Mouse (Mus musculus): ENCODE data around the gene Arhgap27. TPM values are rescaled to one million over a fixed set of nuclear protein-coding genes. Genes with fewer than 3 reads are reported as not detected.

The Arhgap27 gene
- polyA plus RNA-seq, 1 experiment from 2014 or later, result 3.9 TPM

DNA sequence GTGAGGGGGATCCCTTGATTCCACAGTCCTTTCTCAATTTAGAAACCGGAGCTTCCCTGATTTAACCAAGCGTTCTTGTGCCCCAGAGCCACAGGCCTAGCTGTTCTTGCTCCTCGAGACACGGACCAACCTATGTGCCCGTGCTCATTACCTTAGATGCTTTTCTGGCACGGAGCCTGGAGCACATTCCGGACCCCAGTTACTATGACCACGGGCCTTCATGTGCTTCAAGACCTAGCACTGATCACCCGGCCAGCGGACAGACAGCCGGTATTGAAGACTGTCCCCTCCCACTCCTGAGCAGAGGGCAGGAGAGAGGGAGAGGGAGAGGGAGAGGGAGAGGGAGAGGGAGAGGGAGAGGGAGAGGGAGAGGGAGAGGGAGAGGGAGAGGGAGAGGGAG lies 8.2 kb downstream of the Arhgap27 start:
- Histone ChIP-seq H3K4me1 (ENCODE audit: control insufficient read depth, insufficient read depth, low read length) (no peaks in the 10 kb centered on the region; the same call in 1 of the 2 replicates), H3K27ac (ENCODE audit: low read depth, low read length) (no peak overlapping the region), H3K9ac (replicated peaks; ENCODE audit: low read depth, low read length) (no peak overlapping the region), H3K27me3 (ENCODE audit: control insufficient read depth, insufficient read depth, low read length) (peaks cover 13% of the 10 kb centered on the region), H3K36me3 (ENCODE audit: control insufficient read depth, insufficient read depth, low read length) (no peaks in the 10 kb centered on the region), H3K4me3 (ENCODE audit: low read depth, low read length) (no peak overlapping the region), H3K4me2 (ENCODE audit: low read depth, low read length) (no peak overlapping the region), H3K9me3 (ENCODE audit: control insufficient read depth, low read length) (no peaks in the 10 kb centered on the region)
- 26% methylated on average over 11 of the region's 11 CpGs for WGBS
- ATAC-seq (ENCODE audit: low read depth), result no peak

DNA sequence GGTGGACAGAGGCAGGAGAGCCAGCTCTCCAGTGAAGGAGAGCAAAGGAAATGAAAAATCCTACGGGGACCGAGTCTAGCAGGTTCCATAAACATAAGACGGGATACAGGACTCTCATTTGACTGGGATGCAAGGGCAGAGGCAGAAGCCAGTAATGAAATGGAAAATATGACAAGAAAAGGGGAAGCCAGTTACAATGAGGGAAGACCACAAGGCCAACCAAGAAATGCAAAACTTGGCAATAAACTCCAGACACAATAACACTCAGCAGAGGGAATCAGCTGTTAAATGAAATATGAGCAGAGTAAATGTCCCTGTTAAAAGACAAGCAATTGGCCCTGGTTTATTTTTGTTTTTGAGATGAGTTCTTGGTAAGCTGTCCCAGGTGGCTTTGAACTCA lies 9.5 kb downstream of the Arhgap27 start:
- WGBS, result 84% methylated on average over 3 of the region's 3 CpGs
- Histone ChIP-seq H3K27me3 (ENCODE audit: control insufficient read depth, insufficient read depth, low read length) (peaks cover 6% of the 10 kb centered on the region; the same call in 1 of the 2 replicates), H3K36me3 (ENCODE audit: control insufficient read depth, insufficient read depth, low read length) (no peaks in the 10 kb centered on the region), H3K9ac (replicated peaks; ENCODE audit: low read depth, low read length) (no peak overlapping the region), H3K9me3 (ENCODE audit: control insufficient read depth, low read length) (no peaks in the 10 kb centered on the region), H3K4me3 (ENCODE audit: low read depth, low read length) (no peak overlapping the region), H3K27ac (ENCODE audit: low read depth, low read length) (no peak overlapping the region), H3K4me2 (ENCODE audit: low read depth, low read length) (no peak overlapping the region), H3K4me1 (ENCODE audit: control insufficient read depth, insufficient read depth, low read length) (no peaks in the 10 kb centered on the region; the same call in 1 of the 2 replicates)
- no peak for ATAC-seq (ENCODE audit: low read depth)

DNA sequence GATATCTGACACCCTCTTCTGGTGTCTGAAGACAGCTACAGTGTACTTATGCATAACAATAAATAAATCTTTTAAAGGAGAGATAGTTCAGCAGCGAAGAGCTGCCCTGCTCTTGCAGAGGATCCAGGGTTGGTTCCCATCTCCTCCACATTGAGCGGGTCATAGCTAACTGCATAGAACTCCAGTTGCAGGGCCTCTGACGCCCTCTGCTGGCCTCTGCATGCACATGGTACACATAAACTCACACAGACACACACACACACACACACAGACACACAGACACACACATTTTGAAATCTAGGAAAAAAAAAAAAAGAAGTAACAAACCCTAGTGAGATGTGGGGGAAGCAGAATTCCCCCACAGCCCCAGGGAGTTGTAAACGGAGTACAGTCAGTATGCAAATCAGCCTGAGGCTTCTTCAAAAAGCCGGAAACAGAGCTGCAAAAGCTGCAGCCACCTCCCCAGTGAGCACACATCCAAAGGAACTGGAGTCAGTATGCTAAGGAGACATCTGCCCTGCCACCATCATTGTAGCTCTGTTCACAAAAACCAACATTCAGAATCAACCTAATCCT lies 11.2 kb downstream of the Arhgap27 start:
- no peak overlapping the region for H3K27ac ChIP-seq (ENCODE audit: low read depth, low read length)
- H3K4me1 ChIP-seq (ENCODE audit: control insufficient read depth, insufficient read depth, low read length), result no peaks in the 10 kb centered on the region
- WGBS, result 84% methylated on average over 5 of the region's 5 CpGs
- ATAC-seq (ENCODE audit: low read depth), result no peak
- H3K36me3 ChIP-seq (ENCODE audit: control insufficient read depth, insufficient read depth, low read length), result no peaks in the 10 kb centered on the region
- no peak overlapping the region for H3K9ac ChIP-seq (replicated peaks; ENCODE audit: low read depth, low read length)
- H3K4me3 ChIP-seq (ENCODE audit: low read depth, low read length), result no peak overlapping the region
- no peaks in the 10 kb centered on the region for H3K9me3 ChIP-seq (ENCODE audit: control insufficient read depth, low read length)
- 0 out of 2 replicates have a peak, but pooled peaks cover 2% of the 10 kb centered on the region for H3K27me3 ChIP-seq (ENCODE audit: control insufficient read depth, insufficient read depth, low read length)
- H3K4me2 ChIP-seq (ENCODE audit: low read depth, low read length), result no peak overlapping the region

DNA sequence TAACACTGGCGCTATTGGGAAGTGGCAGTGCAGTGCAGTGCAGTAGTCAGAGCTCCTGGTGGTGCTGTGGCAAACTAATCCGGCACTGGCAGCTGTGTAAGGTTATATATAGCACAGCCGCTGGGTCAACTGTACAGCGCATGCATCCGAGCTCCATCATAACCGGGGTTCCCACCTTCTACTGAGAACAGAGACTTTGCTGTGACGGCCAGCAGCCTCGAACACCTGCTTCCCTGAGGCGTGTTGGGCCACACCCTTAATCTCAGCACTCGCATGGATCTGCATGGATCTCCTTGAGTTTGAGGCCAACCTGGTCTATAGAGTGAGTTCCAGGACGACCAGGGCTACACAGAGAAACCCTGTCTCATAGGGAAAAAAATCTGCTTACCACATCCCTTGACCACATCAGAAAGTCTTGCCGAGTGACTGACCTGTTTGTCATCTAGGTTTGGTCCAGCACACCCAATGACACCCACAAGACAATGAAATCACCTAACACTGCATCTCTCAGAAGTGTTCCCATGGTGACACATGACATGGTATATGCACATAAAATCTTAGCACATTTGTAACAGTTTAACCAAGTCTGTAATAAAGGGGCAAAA lies 12.7 kb downstream of the Arhgap27 start:
- H3K4me3 ChIP-seq (ENCODE audit: low read depth, low read length), result no peak overlapping the region
- H3K4me1 ChIP-seq (ENCODE audit: control insufficient read depth, insufficient read depth, low read length), result no peaks in the 10 kb centered on the region
- no peak overlapping the region for H3K27ac ChIP-seq (ENCODE audit: low read depth, low read length)
- H3K9ac ChIP-seq (replicated peaks; ENCODE audit: low read depth, low read length), result no peak overlapping the region
- no peaks in the 10 kb centered on the region for H3K36me3 ChIP-seq (ENCODE audit: control insufficient read depth, insufficient read depth, low read length)
- 88% methylated on average over 12 of the region's 12 CpGs for WGBS
- no peaks in the 10 kb centered on the region for H3K9me3 ChIP-seq (ENCODE audit: control insufficient read depth, low read length)
- H3K4me2 ChIP-seq (ENCODE audit: low read depth, low read length), result no peak overlapping the region
- H3K27me3 ChIP-seq (ENCODE audit: control insufficient read depth, insufficient read depth, low read length), result no peaks in the 10 kb centered on the region
- no peak for ATAC-seq (ENCODE audit: low read depth)

DNA sequence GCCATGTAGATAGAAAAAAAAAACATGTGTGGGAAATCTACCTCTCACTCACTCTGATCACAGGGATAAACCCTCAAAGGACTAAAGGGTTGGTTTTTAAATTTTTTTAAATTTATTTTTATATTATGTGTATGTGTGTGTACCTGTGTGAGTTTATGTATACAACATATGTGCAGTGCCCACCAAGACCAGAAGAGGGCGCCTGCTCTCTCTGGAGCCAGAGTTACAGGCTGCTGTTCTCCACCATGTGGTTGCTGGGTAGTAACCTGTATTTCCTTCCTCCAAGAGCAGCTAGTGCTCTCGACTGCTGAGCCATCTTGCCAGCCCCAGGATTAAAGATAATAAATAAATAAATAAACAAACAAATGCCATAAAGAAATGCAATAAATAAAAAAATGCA lies 13.8 kb downstream of the Arhgap27 start:
- H3K9ac ChIP-seq (replicated peaks; ENCODE audit: low read depth, low read length), result no peak overlapping the region
- no peaks in the 10 kb centered on the region for H3K27me3 ChIP-seq (ENCODE audit: control insufficient read depth, insufficient read depth, low read length)
- no peak overlapping the region for H3K4me3 ChIP-seq (ENCODE audit: low read depth, low read length)
- WGBS, result 78% methylated on average over 2 of the region's 2 CpGs
- no peaks in the 10 kb centered on the region for H3K9me3 ChIP-seq (ENCODE audit: control insufficient read depth, low read length)
- no peak overlapping the region for H3K27ac ChIP-seq (ENCODE audit: low read depth, low read length)
- no peak overlapping the region for H3K4me2 ChIP-seq (ENCODE audit: low read depth, low read length)
- no peak for ATAC-seq (ENCODE audit: low read depth)
- no peaks in the 10 kb centered on the region for H3K4me1 ChIP-seq (ENCODE audit: control insufficient read depth, insufficient read depth, low read length)
- no peaks in the 10 kb centered on the region for H3K36me3 ChIP-seq (ENCODE audit: control insufficient read depth, insufficient read depth, low read length)

DNA sequence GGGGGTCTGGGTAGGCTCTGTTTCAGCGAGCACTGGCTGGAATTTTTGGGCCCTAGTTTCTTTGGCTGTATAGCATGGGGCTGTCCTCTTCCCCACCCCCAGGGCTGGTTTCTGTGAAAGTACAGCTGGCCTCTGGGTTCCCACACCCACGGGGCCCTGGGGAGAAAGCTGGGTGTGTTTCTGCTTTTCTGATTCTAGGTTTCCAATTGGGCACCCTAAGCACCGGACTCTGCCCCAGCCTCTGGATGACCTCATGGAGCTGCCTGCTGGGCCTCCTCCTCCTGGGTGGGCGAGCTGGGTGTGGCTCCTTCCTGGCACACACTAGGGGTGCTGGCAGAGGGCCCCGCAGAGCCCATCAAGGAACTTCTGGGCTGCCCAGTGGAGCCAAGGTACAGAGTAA lies 16.8 kb downstream of the Arhgap27 start:
- no peak overlapping the region for H3K4me2 ChIP-seq (ENCODE audit: low read depth, low read length)
- H3K9ac ChIP-seq (replicated peaks; ENCODE audit: low read depth, low read length), result no peak overlapping the region
- no peaks in the 10 kb centered on the region for H3K4me1 ChIP-seq (ENCODE audit: control insufficient read depth, insufficient read depth, low read length)
- no peak overlapping the region for H3K4me3 ChIP-seq (ENCODE audit: low read depth, low read length)
- H3K36me3 ChIP-seq (ENCODE audit: control insufficient read depth, insufficient read depth, low read length), result no peaks in the 10 kb centered on the region
- H3K27me3 ChIP-seq (ENCODE audit: control insufficient read depth, insufficient read depth, low read length), result no peaks in the 10 kb centered on the region
- no peaks in the 10 kb centered on the region for H3K9me3 ChIP-seq (ENCODE audit: control insufficient read depth, low read length)
- 77% methylated on average over 5 of the region's 5 CpGs for whole genome bisulfite sequencing
- H3K27ac ChIP-seq (ENCODE audit: low read depth, low read length), result no peak overlapping the region
- ATAC-seq (ENCODE audit: low read depth), result no peak

DNA sequence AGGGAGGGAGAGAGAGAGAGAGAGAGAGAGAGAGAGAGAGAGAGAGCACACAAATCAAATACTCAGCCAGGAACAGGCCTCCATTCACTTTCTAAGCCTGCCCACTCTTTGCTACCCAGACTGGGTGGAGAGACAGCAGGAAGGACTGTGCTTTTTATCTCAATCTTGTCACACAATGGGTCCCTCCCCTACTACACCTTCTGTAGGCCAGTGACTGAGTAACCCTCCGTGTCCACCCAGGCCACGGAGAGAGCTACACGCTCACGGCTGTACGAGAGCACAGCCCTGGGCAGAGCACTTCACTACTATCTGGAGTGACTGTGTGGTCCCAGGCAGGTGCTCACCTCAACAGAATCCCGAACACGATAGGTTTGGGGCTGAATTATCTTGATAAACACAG lies 17.3 kb downstream of the Arhgap27 start:
- H3K36me3 ChIP-seq (ENCODE audit: control insufficient read depth, insufficient read depth, low read length), result no peaks in the 10 kb centered on the region
- H3K27me3 ChIP-seq (ENCODE audit: control insufficient read depth, insufficient read depth, low read length), result no peaks in the 10 kb centered on the region
- no peak for ATAC-seq (ENCODE audit: low read depth)
- no peaks in the 10 kb centered on the region for H3K9me3 ChIP-seq (ENCODE audit: control insufficient read depth, low read length)
- no peaks in the 10 kb centered on the region for H3K4me1 ChIP-seq (ENCODE audit: control insufficient read depth, insufficient read depth, low read length)
- 78% methylated on average over 7 of the region's 7 CpGs for WGBS
- no peak overlapping the region for H3K4me2 ChIP-seq (ENCODE audit: low read depth, low read length)
- H3K4me3 ChIP-seq (ENCODE audit: low read depth, low read length), result no peak overlapping the region
- H3K27ac ChIP-seq (ENCODE audit: low read depth, low read length), result no peak overlapping the region
- H3K9ac ChIP-seq (replicated peaks; ENCODE audit: low read depth, low read length), result no peak overlapping the region

DNA sequence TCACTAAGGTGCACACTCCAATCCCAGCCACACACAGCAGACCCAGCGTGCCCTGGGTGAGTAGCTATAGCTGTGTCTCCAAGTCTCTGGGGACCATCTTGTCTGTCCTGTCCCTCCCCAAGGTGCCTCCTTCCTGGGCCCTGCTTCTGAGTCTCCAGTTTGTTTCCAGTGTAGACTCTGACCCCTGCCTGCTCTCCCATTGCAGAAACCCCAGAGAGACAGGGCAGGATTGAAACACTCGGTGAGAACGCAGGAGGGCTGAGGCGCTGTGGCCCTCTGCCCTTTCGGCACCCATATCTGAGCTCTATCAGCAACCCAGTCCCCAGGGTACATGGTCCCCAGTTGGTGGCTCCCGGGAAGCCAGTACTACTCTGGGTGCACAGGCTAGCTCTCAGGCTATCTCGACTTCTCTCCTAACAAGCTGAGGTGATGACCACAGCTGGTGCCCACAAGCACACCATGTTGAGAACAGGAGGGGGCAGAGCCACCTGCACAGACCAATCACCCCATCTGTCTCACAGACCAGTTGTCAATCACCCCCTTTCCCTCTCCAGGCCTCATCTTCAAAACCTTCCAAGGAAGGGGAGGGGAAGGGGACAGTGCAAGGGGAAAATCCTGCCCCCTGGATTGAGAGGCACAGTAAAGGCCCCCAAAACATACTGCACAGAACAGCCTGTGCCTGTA lies 17.9 kb downstream of the Arhgap27 start:
- no peak overlapping the region for H3K4me2 ChIP-seq (ENCODE audit: low read depth, low read length)
- H3K27ac ChIP-seq (ENCODE audit: low read depth, low read length), result no peak overlapping the region
- H3K9me3 ChIP-seq (ENCODE audit: control insufficient read depth, low read length), result no peaks in the 10 kb centered on the region
- H3K36me3 ChIP-seq (ENCODE audit: control insufficient read depth, insufficient read depth, low read length), result no peaks in the 10 kb centered on the region
- no peaks in the 10 kb centered on the region for H3K4me1 ChIP-seq (ENCODE audit: control insufficient read depth, insufficient read depth, low read length)
- H3K4me3 ChIP-seq (ENCODE audit: low read depth, low read length), result no peak overlapping the region
- WGBS, result 87% methylated on average over 7 of the region's 7 CpGs
- ATAC-seq (ENCODE audit: low read depth), result no peak
- H3K9ac ChIP-seq (replicated peaks; ENCODE audit: low read depth, low read length), result no peak overlapping the region
- H3K27me3 ChIP-seq (ENCODE audit: control insufficient read depth, insufficient read depth, low read length), result no peaks in the 10 kb centered on the region

All from neural tube, embryonic 14.5 days (tissue).